Mouse (Mus musculus): ENCODE measurements around the gene Rdh16f1. TPM values are rescaled to one million over a fixed set of nuclear protein-coding genes. Genes with fewer than 3 reads are reported as not detected.
"Not testable (repeated sequence)": the region's sequence is repeated elsewhere in the genome, so short reads cannot be mapped to it uniquely, and the experiment has no call there.

Rdh16f1 gene
- total and polyA plus RNA-seq, 3 experiments: 0.10 TPM; not detected in 2

DNA sequence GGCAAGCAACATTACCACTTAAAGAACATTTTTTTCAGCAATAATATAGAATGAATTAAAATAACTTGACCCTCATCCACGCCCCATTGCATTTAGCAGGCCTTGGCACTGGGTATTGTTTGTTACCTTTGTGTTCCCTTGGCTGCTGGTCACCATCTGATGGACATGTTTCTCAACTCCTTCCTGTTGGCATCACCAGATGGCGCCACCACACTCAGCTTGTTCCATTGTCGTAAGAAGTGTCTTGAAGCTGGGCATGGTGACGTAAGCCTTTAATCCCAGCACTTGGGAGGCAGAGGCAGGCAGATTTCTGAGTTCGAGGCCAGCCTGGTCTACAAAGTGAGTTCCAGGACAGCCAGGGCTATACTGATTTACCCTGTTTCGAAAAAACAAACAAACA is 65.8 kb downstream of the Rdh16f1 start:
- WGBS: 73% methylated on average over 6 of the region's 6 CpGs
- H3K79me2 ChIP-seq (replicated peaks; ENCODE audit: control insufficient read depth, insufficient read depth, low read length): no peaks in the 10 kb centered on the region

DNA sequence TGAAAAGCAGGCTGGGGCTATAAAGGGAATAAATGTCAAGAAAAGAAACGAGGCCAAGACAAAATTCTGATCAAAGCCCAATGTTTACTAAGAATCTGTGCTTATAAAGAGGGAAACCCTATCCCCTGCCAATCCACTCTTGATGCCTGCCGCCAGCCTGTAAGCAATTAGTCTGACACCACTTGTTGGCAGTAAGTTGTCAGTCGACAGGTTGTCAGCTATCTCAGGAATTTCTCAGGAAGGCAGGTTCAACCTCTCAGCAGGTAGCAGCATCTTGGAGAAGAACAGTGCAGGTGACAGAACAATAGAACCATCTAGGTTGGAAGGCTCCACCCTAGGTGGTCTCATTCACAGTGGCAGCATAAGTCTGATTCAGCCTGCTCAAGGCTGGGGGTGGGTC is 69.5 kb downstream of the Rdh16f1 start:
- TF ChIP-seq CTCF (IDR thresholded peaks at IDR 0.05): no peak
- TF ChIP-seq POLR2A (IDR thresholded peaks at IDR 0.05; ENCODE audit: insufficient read depth, low read depth, low read length): no peak
- no peak for TF ChIP-seq EP300 (IDR thresholded peaks at IDR 0.05; ENCODE audit: insufficient read depth, low read depth, low read length)
- intact Hi-C loops (cut with DNase I): no loop called here
- no peaks in the 10 kb centered on the region for H3K36me3 ChIP-seq (ENCODE audit: control insufficient read depth, insufficient read depth, low read length)
- H3K9ac ChIP-seq (ENCODE audit: low read depth, low read length): no peak overlapping the region
- H3K27me3 ChIP-seq (ENCODE audit: control insufficient read depth, insufficient read depth, low read length): no peaks in the 10 kb centered on the region
- H3K4me1 ChIP-seq (ENCODE audit: control insufficient read depth, insufficient read depth, low read length): no peaks in the 10 kb centered on the region
- no peak overlapping the region for H3K27ac ChIP-seq
- no peak for DNase-seq
- WGBS: 70% methylated on average over 3 of the region's 3 CpGs
- no peak overlapping the region for H3K4me3 ChIP-seq
- no peaks in the 10 kb centered on the region for H3K79me2 ChIP-seq (replicated peaks; ENCODE audit: control insufficient read depth, insufficient read depth, low read length)

More for the DNA sequence above, 65.8 kb downstream of the Rdh16f1 start:
- H3K27me3 ChIP-seq (ENCODE audit: control insufficient read depth, insufficient read depth, low read length): no peaks in the 10 kb centered on the region
- H3K9ac ChIP-seq (ENCODE audit: low read depth, low read length): no peak overlapping the region
- H3K27ac ChIP-seq: no peak overlapping the region
- TF ChIP-seq EP300 (IDR thresholded peaks at IDR 0.05; ENCODE audit: insufficient read depth, low read depth, low read length) (no peak), CTCF (IDR thresholded peaks at IDR 0.05) (peak; percentile 30; the same call in 1 of the 2 replicates)
- DNase-seq: no peak
- H3K36me3 ChIP-seq (ENCODE audit: control insufficient read depth, insufficient read depth, low read length): no peaks in the 10 kb centered on the region
- no peaks in the 10 kb centered on the region for H3K4me1 ChIP-seq (ENCODE audit: control insufficient read depth, insufficient read depth, low read length)
- intact Hi-C loops (cut with DNase I): no loop called here
- no peak overlapping the region for H3K4me3 ChIP-seq

DNA sequence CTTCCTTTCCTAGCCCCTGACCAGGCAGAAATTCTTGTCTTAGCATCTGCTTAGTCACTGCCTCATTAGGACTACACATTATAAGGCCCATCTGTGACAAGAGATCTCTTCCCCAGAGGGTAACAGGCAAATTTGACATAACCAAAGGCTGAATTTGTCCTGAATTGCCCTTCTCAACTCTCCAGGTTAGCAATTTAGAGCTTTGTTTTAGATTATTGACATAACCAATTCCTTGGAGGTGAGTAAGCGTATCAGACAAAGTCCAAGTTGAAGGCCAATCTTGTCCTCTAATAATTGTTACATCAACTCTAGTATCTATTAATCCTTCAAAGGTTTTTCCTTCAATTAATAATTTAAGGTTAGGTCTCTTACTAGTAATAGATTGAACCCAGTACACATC is 74.6 kb downstream of the Rdh16f1 start:
- H3K4me1 ChIP-seq (ENCODE audit: control insufficient read depth, insufficient read depth, low read length); H3K27me3 ChIP-seq (ENCODE audit: control insufficient read depth, insufficient read depth, low read length); H3K9ac ChIP-seq (ENCODE audit: low read depth, low read length); H3K79me2 ChIP-seq (replicated peaks; ENCODE audit: control insufficient read depth, insufficient read depth, low read length); H3K4me3 ChIP-seq; H3K27ac ChIP-seq; intact Hi-C loops (cut with DNase I); H3K36me3 ChIP-seq (ENCODE audit: control insufficient read depth, insufficient read depth, low read length); DNase-seq: not testable (repeated sequence)
- 94% methylated on average over 1 of the region's 1 CpGs for WGBS

DNA sequence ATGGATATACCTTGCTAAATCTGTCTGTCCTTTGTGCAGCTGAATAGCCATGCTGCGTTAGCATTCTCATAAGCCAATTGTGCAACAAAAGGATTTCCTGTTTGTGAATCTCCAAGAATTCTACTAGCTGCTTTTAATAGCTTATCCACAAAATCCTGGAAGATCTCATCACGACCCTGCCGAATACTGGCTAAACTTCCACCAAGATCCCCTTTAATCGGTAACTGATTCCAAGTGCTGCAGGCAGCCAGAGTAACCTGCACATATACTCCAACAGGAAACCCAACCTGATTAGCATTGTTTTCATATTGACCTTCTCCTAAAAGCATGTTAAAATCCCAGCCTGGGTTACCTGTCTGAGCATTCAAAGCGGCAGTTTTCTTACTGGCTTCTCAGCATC is 75.7 kb downstream of the Rdh16f1 start:
- TF ChIP-seq CTCF (IDR thresholded peaks at IDR 0.05) (no peak), EP300 (IDR thresholded peaks at IDR 0.05; ENCODE audit: insufficient read depth, low read depth, low read length) (no peak), POLR2A (IDR thresholded peaks at IDR 0.05; ENCODE audit: insufficient read depth, low read depth, low read length) (no peak)
- Histone ChIP-seq H3K79me2 (replicated peaks; ENCODE audit: control insufficient read depth, insufficient read depth, low read length) (no peaks in the 10 kb centered on the region), H3K27ac (no peak overlapping the region), H3K9ac (ENCODE audit: low read depth, low read length) (no peak overlapping the region), H3K4me3 (no peak overlapping the region), H3K36me3 (ENCODE audit: control insufficient read depth, insufficient read depth, low read length) (no peaks in the 10 kb centered on the region), H3K27me3 (ENCODE audit: control insufficient read depth, insufficient read depth, low read length) (no peaks in the 10 kb centered on the region), H3K4me1 (ENCODE audit: control insufficient read depth, insufficient read depth, low read length) (no peaks in the 10 kb centered on the region)
- 37% methylated on average over 5 of the region's 5 CpGs for WGBS
- intact Hi-C loops (cut with DNase I): no loop called here
- DNase-seq: no peak

DNA sequence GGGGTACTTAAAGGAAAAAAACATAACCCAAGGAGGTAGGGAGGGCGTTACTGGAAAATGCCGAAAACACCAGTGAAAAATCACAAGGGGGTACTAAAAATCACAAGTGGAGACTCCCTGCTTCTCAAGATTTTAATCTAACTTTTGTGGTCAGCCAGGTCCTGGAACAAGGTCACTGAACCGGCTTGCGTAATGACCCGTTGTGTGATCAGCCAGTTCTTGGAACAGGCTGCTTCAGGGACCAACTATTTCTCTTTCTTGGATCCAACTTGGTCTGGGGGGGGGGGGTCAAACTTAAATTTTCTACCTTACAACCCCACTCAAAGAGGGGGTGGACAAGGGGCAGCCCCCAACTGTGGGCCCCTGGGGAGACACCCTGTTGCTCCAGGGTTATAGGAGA is 78.2 kb downstream of the Rdh16f1 start:
- WGBS: 88% methylated on average over 5 of the region's 5 CpGs
- H3K4me1 ChIP-seq (ENCODE audit: control insufficient read depth, insufficient read depth, low read length); H3K4me3 ChIP-seq; H3K36me3 ChIP-seq (ENCODE audit: control insufficient read depth, insufficient read depth, low read length); H3K9ac ChIP-seq (ENCODE audit: low read depth, low read length); H3K27ac ChIP-seq; DNase-seq; H3K27me3 ChIP-seq (ENCODE audit: control insufficient read depth, insufficient read depth, low read length); intact Hi-C loops (cut with DNase I); H3K79me2 ChIP-seq (replicated peaks; ENCODE audit: control insufficient read depth, insufficient read depth, low read length): not testable (repeated sequence)

DNA sequence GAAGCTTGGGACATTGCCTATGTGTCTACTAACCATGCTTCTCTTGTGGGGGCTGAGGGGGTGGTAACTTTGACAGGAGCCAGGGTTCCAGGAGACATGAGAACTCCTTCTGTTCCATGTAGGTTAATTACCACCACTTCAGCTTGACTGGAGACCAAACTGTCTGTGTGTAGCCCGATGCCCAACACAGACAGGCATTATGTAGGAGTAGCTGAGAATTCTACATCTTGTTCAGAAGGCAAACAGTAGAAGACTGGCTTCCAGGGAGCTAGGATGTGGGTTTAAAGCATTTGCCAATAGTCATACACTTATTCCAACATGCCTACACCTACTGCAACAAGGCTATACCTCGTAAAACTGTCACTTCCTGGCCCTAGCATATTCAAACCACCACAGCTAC is 79.0 kb downstream of the Rdh16f1 start:
- no peak overlapping the region for H3K4me3 ChIP-seq
- DNase-seq: no peak
- H3K36me3 ChIP-seq (ENCODE audit: control insufficient read depth, insufficient read depth, low read length): no peaks in the 10 kb centered on the region
- H3K4me1 ChIP-seq (ENCODE audit: control insufficient read depth, insufficient read depth, low read length): no peaks in the 10 kb centered on the region
- TF ChIP-seq EP300 (IDR thresholded peaks at IDR 0.05; ENCODE audit: insufficient read depth, low read depth, low read length) (no peak), CTCF (IDR thresholded peaks at IDR 0.05) (no peak), POLR2A (IDR thresholded peaks at IDR 0.05; ENCODE audit: insufficient read depth, low read depth, low read length) (no peak)
- no peak overlapping the region for H3K27ac ChIP-seq
- WGBS: 82% methylated on average over 2 of the region's 2 CpGs
- H3K27me3 ChIP-seq (ENCODE audit: control insufficient read depth, insufficient read depth, low read length): no peaks in the 10 kb centered on the region
- intact Hi-C loops (cut with DNase I): no loop called here
- no peaks in the 10 kb centered on the region for H3K79me2 ChIP-seq (replicated peaks; ENCODE audit: control insufficient read depth, insufficient read depth, low read length)
- no peak overlapping the region for H3K9ac ChIP-seq (ENCODE audit: low read depth, low read length)

DNA sequence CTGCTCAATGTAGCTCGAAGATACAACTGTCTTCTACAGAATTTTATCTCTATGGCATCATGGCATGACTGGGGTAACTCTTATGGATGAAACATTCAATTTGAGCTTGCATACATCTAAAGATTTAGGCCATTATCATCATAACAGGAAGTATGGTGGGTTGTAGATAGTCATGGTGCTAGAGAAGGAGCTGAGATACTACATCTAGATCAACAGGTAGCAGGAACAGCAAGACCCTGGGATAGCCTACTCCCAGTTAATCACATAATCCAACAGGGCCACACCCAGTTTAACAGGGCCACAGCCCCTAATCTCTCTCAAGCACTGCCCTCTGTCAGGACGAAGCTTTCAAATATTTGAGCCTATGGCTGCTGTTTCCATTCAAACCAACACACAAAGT is 81.2 kb downstream of the Rdh16f1 start:
- no peak for TF ChIP-seq POLR2A (IDR thresholded peaks at IDR 0.05; ENCODE audit: insufficient read depth, low read depth, low read length)
- no peak for TF ChIP-seq CTCF (IDR thresholded peaks at IDR 0.05)
- no peak for TF ChIP-seq EP300 (IDR thresholded peaks at IDR 0.05; ENCODE audit: insufficient read depth, low read depth, low read length)
- H3K27me3 ChIP-seq (ENCODE audit: control insufficient read depth, insufficient read depth, low read length): no peaks in the 10 kb centered on the region
- no peaks in the 10 kb centered on the region for H3K79me2 ChIP-seq (replicated peaks; ENCODE audit: control insufficient read depth, insufficient read depth, low read length)
- no peaks in the 10 kb centered on the region for H3K36me3 ChIP-seq (ENCODE audit: control insufficient read depth, insufficient read depth, low read length)
- H3K9ac ChIP-seq (ENCODE audit: low read depth, low read length): no peak overlapping the region
- DNase-seq: no peak
- 59% methylated on average over 2 of the region's 2 CpGs for WGBS
- no peaks in the 10 kb centered on the region for H3K4me1 ChIP-seq (ENCODE audit: control insufficient read depth, insufficient read depth, low read length)
- intact Hi-C loops (cut with DNase I): no loop called here
- no peak overlapping the region for H3K4me3 ChIP-seq
- no peak overlapping the region for H3K27ac ChIP-seq

Other genes with a start within 250 kb of the Rdh16f1 start
- gene Ndufa4l2, start 244.8 kb upstream of the Rdh16f1 start, total RNA-seq (2021): 10 to 100 TPM; 20.1 to 27.9 TPM
- 45.1 and 64.4 TPM in 2 replicates for gene Ndufa4l2, start 244.8 kb upstream of the Rdh16f1 start, polyA plus RNA-seq (2012; rRNA removed)
- gene Shmt2, start 237.3 kb upstream of the Rdh16f1 start, total RNA-seq (2021): 10 to 100 TPM; 42.6 to 43.4 TPM
- gene Shmt2, start 237.3 kb upstream of the Rdh16f1 start, polyA plus RNA-seq (2012; rRNA removed): 60.9 and 67.0 TPM in 2 replicates
- under 1 TPM; 0.34 to 0.68 TPM for gene Nxph4, start 225.2 kb upstream of the Rdh16f1 start, total RNA-seq (2021)
- 0.39 and 0.41 TPM in 2 replicates for gene Nxph4, start 225.2 kb upstream of the Rdh16f1 start, polyA plus RNA-seq (2012; rRNA removed)
- gene Lrp1, start 138.6 kb upstream of the Rdh16f1 start, total RNA-seq (2021): 10 to 100 TPM; 74.0 to 79.5 TPM
- 74.1 and 83.7 TPM in 2 replicates for gene Lrp1, start 138.6 kb upstream of the Rdh16f1 start, polyA plus RNA-seq (2012; rRNA removed)
- gene Stat6, start 116.8 kb upstream of the Rdh16f1 start, total RNA-seq (2021): 10 to 100 TPM; 43.7 to 43.9 TPM
- 49.5 and 61.7 TPM in 2 replicates for gene Stat6, start 116.8 kb upstream of the Rdh16f1 start, polyA plus RNA-seq (2012; rRNA removed)
- gene Nemp1, start 92.9 kb upstream of the Rdh16f1 start, total RNA-seq (2021): 1 to 10 TPM; 3.7 to 4.2 TPM
- 2.2 and 4.0 TPM in 2 replicates for gene Nemp1, start 92.9 kb upstream of the Rdh16f1 start, polyA plus RNA-seq (2012; rRNA removed)
- gene Nab2, start 91.2 kb upstream of the Rdh16f1 start, total RNA-seq (2021): 1 to 10 TPM; 5.0 to 6.3 TPM
- gene Nab2, start 91.2 kb upstream of the Rdh16f1 start, polyA plus RNA-seq (2012; rRNA removed): 10.0 and 11.2 TPM in 2 replicates
- under 1 TPM in 1 of 2 experiments, not detected in 1; 0.08 TPM for gene Myo1a, start 54.6 kb upstream of the Rdh16f1 start, total RNA-seq (2021)
- 0.04 and 0.12 TPM in 2 replicates for gene Myo1a, start 54.6 kb upstream of the Rdh16f1 start, polyA plus RNA-seq (2012; rRNA removed)
- gene Tac2, start 35.3 kb upstream of the Rdh16f1 start, total RNA-seq (2021): not detected
- gene Tac2, start 35.3 kb upstream of the Rdh16f1 start, polyA plus RNA-seq (2012; rRNA removed): not detected in 2 replicates
- 1 to 10 TPM; 7.7 to 7.8 TPM for gene Zbtb39, start 20.2 kb upstream of the Rdh16f1 start, total RNA-seq (2021)
- 4.3 and 6.3 TPM in 2 replicates for gene Zbtb39, start 20.2 kb upstream of the Rdh16f1 start, polyA plus RNA-seq (2012; rRNA removed)
- 1 to 10 TPM; 2.6 to 3.9 TPM for gene Gpr182, start 8.1 kb upstream of the Rdh16f1 start, total RNA-seq (2021)
- gene Gpr182, start 8.1 kb upstream of the Rdh16f1 start, polyA plus RNA-seq (2012; rRNA removed): 7.7 and 8.6 TPM in 2 replicates
- gene Rdh1, start 66 bp upstream of the Rdh16f1 start, total RNA-seq (2021): under 1 TPM in 1 of 2 experiments, not detected in 1; 0.05 TPM
- gene Rdh1, start 66 bp upstream of the Rdh16f1 start, polyA plus RNA-seq (2012; rRNA removed): 0.04 TPM in 1 of 2 replicates, not detected in the other
- not detected for gene Rdh9, start 16.6 kb downstream of the Rdh16f1 start, total RNA-seq (2021)
- 0.20 TPM in 1 of 2 replicates, not detected in the other for gene Rdh9, start 16.6 kb downstream of the Rdh16f1 start, polyA plus RNA-seq (2012; rRNA removed)
- not detected for gene Rdh16, start 41.4 kb downstream of the Rdh16f1 start, total RNA-seq (2021)
- gene Rdh16, start 41.4 kb downstream of the Rdh16f1 start, polyA plus RNA-seq (2012; rRNA removed): 0.06 TPM in 1 of 2 replicates, not detected in the other
- gene Rdh19, start 90.1 kb downstream of the Rdh16f1 start, total RNA-seq (2021): not detected
- gene Rdh19, start 90.1 kb downstream of the Rdh16f1 start, polyA plus RNA-seq (2012; rRNA removed): not detected in 2 replicates
- not detected for gene Rdh16f2, start 106.7 kb downstream of the Rdh16f1 start, total RNA-seq (2021)
- not detected in 2 replicates for gene Rdh16f2, start 106.7 kb downstream of the Rdh16f1 start, polyA plus RNA-seq (2012; rRNA removed)
- not detected for gene Rdh7, start 129.0 kb downstream of the Rdh16f1 start, total RNA-seq (2021)
- 0.35 TPM in 1 of 2 replicates, not detected in the other for gene Rdh7, start 129.0 kb downstream of the Rdh16f1 start, polyA plus RNA-seq (2012; rRNA removed)
- gene Sdr9c7, start 138.7 kb downstream of the Rdh16f1 start, total RNA-seq (2021): not detected
- gene Sdr9c7, start 138.7 kb downstream of the Rdh16f1 start, polyA plus RNA-seq (2012; rRNA removed): not detected in 2 replicates
- gene Hsd17b6, start 247.8 kb downstream of the Rdh16f1 start, total RNA-seq (2021): not detected
- gene Hsd17b6, start 247.8 kb downstream of the Rdh16f1 start, polyA plus RNA-seq (2012; rRNA removed): not detected in 2 replicates

Measured in heart, adult 2 months (tissue).